Mouse (Mus musculus) thymus, adult 2 months (tissue): ENCODE results near the gene Akap2. TPM values are rescaled to one million over a fixed set of nuclear protein-coding genes. Genes with fewer than 3 reads are reported as not detected.
"Not testable (repeated sequence)": the region's sequence is repeated elsewhere in the genome, so short reads cannot be mapped to it uniquely, and the experiment has no call there.

Source experiments
- DNase-seq: peaks from one replicate; pipeline ENCODE4 v3.0.0; 2021
- H3K27ac ChIP-seq: fragments of 200-500 bp; 2 replicates; pipeline ENCODE4 v1.5.1; 2012; ENCODE audit warnings: low read length, control low read depth; ENCODE audit not compliant: control insufficient read depth, insufficient read depth
- H3K27me3 ChIP-seq: fragments of 200-500 bp; 2 replicates; pipeline ENCODE4 v1.6.1; 2012; ENCODE audit warnings: mild to moderate bottlenecking, low read length, moderate library complexity, mixed read lengths; ENCODE audit not compliant: control insufficient read depth, insufficient read depth
- H3K36me3 ChIP-seq: fragments of 200-500 bp; 2 replicates; pipeline ENCODE4 v1.6.1; 2012; ENCODE audit warnings: mild to moderate bottlenecking, low read length, moderate library complexity; ENCODE audit not compliant: control insufficient read depth, insufficient read depth
- H3K4me1 ChIP-seq: fragments of 200-500 bp; replicated peaks from 2 replicates; pipeline ENCODE4 v1.6.1; 2012; ENCODE audit warnings: low read length; ENCODE audit not compliant: control insufficient read depth, insufficient read depth
- H3K4me3 ChIP-seq: fragments of 200-500 bp; 2 replicates; pipeline ENCODE4 v1.5.1; 2012; ENCODE audit warnings: mild to moderate bottlenecking, low read length, control low read depth, moderate library complexity; ENCODE audit not compliant: control insufficient read depth, insufficient read depth
- CTCF ChIP-seq: fragments of 200-500 bp; IDR thresholded peaks from 2 replicates; pipeline ENCODE4 v1.5.1; 2012; ENCODE audit warnings: mild to moderate bottlenecking, control low read depth, low read length, moderate library complexity, borderline replicate concordance; ENCODE audit not compliant: control insufficient read depth, poor library complexity, insufficient read depth; ENCODE audit errors: extremely low read depth
- POLR2A ChIP-seq: fragments of 200-500 bp; IDR thresholded peaks from 2 replicates; pipeline ENCODE4 v1.6.1; 2012; ENCODE audit warnings: mild to moderate bottlenecking, low read length, control low read depth, moderate library complexity; ENCODE audit not compliant: control insufficient read depth, poor library complexity, insufficient read depth; ENCODE audit errors: extremely low read depth
- WGBS: fragments of 180-500 bp; shearing (Covaris S2); methylation state at CpG from one replicate; pipeline ENCODE4 v1.1.7; 2018; 5-methylcytosine and 5-hydroxymethylcytosine counted together
- polyA plus RNA-seq: library from polyadenylated mRNA; depleted of rRNA; stranded (reverse); fragments of >200 nt; gene quantifications from 2 replicates; pipeline ENCODE4 v1.2.3, GENCODE M21; 2012

The Akap2 gene
- polyA plus RNA-seq, 1 experiment, result 99.2 TPM

DNA sequence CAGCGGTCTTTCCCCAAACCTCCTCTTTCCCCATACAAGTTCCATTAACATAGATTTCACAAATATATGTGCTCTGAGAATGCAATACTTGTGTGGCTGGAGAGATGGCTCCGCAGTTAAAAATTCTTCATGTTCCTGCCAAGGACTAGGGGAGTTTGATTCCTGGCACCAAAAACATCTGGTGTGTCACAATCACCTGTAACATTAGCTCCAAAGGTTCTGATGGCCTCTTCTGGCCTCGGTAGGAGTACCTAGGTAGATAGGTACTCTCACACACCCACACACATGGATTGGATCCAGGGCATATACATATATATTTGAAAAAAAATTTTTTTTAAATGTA lies 169.4 kb downstream of the Akap2 start:
- TF ChIP-seq POLR2A (no peak), CTCF (no peak)
- WGBS, result 97% methylated on average over 3 of the region's 3 CpGs
- Histone ChIP-seq H3K36me3 (no peaks in the 10 kb centered on the region), H3K4me3 (no peak overlapping the region), H3K27ac (no peak overlapping the region), H3K27me3 (no peaks in the 10 kb centered on the region), H3K4me1 (peaks cover 13% of the 10 kb centered on the region)
- no peak for DNase-seq

GRCm38 (mm10) chr4:57888246-57888645 lies 170.8 kb downstream of the Akap2 start:
- no peaks in the 10 kb centered on the region for H3K27me3 ChIP-seq
- 100% methylated on average over 2 of the region's 2 CpGs for WGBS
- H3K4me3 ChIP-seq, result no peak overlapping the region
- no peak overlapping the region for H3K27ac ChIP-seq
- H3K4me1 ChIP-seq, result peaks cover 12% of the 10 kb centered on the region
- no peak for TF ChIP-seq CTCF
- no peak for TF ChIP-seq POLR2A
- H3K36me3 ChIP-seq, result peaks cover 3% of the 10 kb centered on the region; the same call in 1 of the 2 replicates
- no peak for DNase-seq

GRCm38 (mm10) chr4:57888978-57889377 lies 171.5 kb downstream of the Akap2 start:
- WGBS, result 93% methylated on average over 1 of the region's 1 CpGs

DNA sequence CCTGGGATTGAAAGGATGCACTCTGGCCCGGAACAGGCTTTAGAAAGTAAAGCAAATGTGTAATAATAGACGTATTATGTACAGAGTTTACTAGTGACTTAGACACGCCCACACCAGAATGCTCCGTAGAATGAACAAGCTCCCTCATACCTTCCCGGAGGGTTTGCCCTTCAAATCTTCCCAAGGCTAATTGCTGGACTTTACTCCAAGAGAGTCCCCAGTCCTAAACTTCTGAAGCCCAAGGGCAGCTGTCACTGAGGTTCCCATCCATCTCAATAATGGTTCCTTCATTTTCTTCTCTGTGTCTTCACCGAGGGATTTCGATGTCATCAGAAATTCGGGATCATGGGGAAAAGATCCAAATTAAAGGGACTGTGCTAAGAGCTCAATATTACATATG lies 172.3 kb downstream of the Akap2 start:
- WGBS, result 97% methylated on average over 8 of the region's 8 CpGs
- no peak for TF ChIP-seq CTCF
- H3K36me3 ChIP-seq, result peaks cover 5% of the 10 kb centered on the region; the same call in 1 of the 2 replicates
- no peak overlapping the region for H3K4me3 ChIP-seq
- H3K27me3 ChIP-seq, result no peaks in the 10 kb centered on the region
- H3K27ac ChIP-seq, result no peak overlapping the region
- no peak for DNase-seq
- peaks cover 6% of the 10 kb centered on the region for H3K4me1 ChIP-seq

More at GRCm38 (mm10) chr4:57888978-57889377, 171.5 kb downstream of the Akap2 start:
- DNase-seq, H3K27ac ChIP-seq, H3K4me3 ChIP-seq, H3K27me3 ChIP-seq, H3K36me3 ChIP-seq: not testable (repeated sequence)
- H3K4me1 ChIP-seq, result peaks cover 10% of the 10 kb centered on the region

DNA sequence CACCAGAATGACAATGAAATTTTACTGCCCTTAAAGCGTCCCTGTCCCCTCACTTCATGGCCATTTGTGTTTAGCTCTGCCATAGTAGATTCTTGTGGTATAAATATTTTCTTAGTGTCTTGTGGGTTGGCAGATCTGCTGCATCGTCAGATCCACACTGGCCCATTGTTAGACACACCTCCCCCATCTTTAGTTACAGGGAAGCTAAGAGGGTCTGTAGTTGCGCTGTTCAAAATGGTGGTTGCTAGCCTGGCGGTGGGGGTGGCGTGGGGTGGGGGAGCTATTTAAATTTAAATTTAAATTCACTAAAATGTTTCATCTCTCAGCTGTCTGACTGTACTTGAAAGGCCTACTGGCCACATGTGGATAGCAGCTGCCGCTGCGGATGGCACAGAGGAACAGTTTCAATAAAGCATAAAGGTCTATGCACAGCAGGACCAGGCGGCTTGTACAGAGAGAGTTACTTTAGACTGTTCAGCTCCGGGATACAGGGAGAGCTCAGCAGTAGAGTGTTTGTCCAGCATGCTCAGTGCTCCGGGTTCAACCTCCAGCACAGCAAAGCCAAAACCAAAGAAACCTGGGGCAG lies 174.6 kb downstream of the Akap2 start:
- 94% methylated on average over 10 of the region's 10 CpGs for WGBS
- H3K4me3 ChIP-seq, result no peak overlapping the region
- H3K4me1 ChIP-seq, result peaks cover 8% of the 10 kb centered on the region
- TF ChIP-seq POLR2A (no peak), CTCF (no peak)
- no peak overlapping the region for H3K27ac ChIP-seq
- H3K36me3 ChIP-seq, result peaks cover 5% of the 10 kb centered on the region; the same call in 1 of the 2 replicates
- H3K27me3 ChIP-seq, result no peaks in the 10 kb centered on the region
- no peak for DNase-seq

DNA sequence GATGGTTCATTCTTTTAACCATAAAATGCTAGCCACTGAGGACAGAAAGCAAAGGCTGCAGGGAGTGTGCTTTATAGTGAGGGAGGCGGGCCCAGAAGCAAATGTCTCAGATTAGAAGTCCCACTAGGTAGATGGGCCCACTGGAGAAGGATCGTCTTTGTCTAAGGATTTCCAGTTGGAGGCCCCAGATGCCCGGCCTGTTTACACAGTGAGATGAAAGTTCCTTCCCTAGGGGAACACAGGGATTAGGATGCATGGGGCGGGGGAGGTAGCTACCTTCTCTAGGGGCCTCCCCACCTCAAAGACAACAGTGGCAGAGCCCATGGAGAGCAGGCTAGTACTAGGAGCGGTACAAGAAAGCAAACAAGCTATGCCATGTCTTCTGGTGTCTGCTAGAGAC lies 177.7 kb downstream of the Akap2 start:
- 94% methylated on average over 5 of the region's 5 CpGs for WGBS
- H3K36me3 ChIP-seq, result peaks cover 5% of the 10 kb centered on the region; the same call in 1 of the 2 replicates
- no peak overlapping the region for H3K27ac ChIP-seq
- TF ChIP-seq POLR2A (no peak), CTCF (no peak)
- H3K4me1 ChIP-seq, result peaks cover 10% of the 10 kb centered on the region
- no peaks in the 10 kb centered on the region for H3K27me3 ChIP-seq
- DNase-seq, result no peak
- H3K4me3 ChIP-seq, result no peak overlapping the region

DNA sequence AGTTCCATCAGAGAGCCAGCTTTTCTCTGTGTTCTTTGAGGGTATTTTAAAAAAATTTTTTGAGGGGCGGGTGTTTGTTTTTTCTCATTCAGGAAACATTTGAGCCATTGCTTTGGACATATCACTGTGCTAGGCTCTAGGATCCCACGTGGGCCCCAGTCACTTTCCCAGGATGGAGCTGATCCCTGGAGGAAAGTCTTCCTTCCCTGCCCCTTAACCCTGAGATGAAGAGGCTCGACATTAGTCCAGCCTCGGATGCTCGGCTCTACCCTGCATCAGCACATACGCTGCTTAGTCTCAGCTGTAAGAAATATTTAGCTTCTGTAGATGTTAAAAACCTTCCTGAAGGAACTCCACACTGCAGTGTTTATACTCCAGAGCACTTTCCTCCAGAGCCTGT lies 178.4 kb downstream of the Akap2 start:
- TF ChIP-seq CTCF (no peak), POLR2A (no peak)
- Histone ChIP-seq H3K4me1 (peaks cover 10% of the 10 kb centered on the region), H3K36me3 (peaks cover 5% of the 10 kb centered on the region; the same call in 1 of the 2 replicates), H3K4me3 (no peak overlapping the region), H3K27me3 (no peaks in the 10 kb centered on the region), H3K27ac (no peak overlapping the region)
- 88% methylated on average over 6 of the region's 6 CpGs for WGBS
- DNase-seq, result no peak
